8 mouse cellular contexts compared by ENCODE assay signal in genomic region chr9:77381565-77381964, GRCm38 (mm10). TPM values are rescaled to one million over a fixed set of nuclear protein-coding genes. Genes with fewer than 3 reads are reported as not detected.
A peak's percentile ranks its signal among the peaks of the same experiment; 100 is the strongest.
DNase-seq lines count a peak whose midpoint lies in the region; ATAC-seq and TF ChIP-seq lines count a peak whose summit lies in the region.

No protein-coding gene starts in this region.

- in situ Hi-C loops in ES-E14 (cut with MboI; ENCODE audit: low sequenced_read_pairs in 2 of 2, unreplicated experiment in 2 of 2) = no loop called here

- peak; percentile 57 for DNase-seq in CD4-positive, CD25-positive, alpha-beta regulatory T cell, adult 2 months (ENCODE audit: low read depth, low spot score)
- peak; percentile 49 for DNase-seq in ES-E14 (ENCODE audit: low read depth, low spot score)
- DNase-seq in cerebellum, adult 2 months = peak; percentile 32 to 65
- peak; percentile 40 to 72 for DNase-seq in frontal cortex, postnatal 14 days (ENCODE audit: low spot score in 2 of 2)
- DNase-seq in layer of hippocampus, adult 18-20 months (ENCODE audit: low spot score in 2 of 2) = peak; percentile 51 to 82
- DNase-seq in lung, postnatal 10 days = peak; percentile 80
- peak; percentile 78 for DNase-seq in right cerebral cortex, postnatal 4 days

- H3K27ac ChIP-seq in ES-E14 (ENCODE audit: insufficient read depth, low read depth, low read length, poor library complexity, severe bottlenecking) = no peak overlapping the region
- no peak overlapping the region for H3K27ac ChIP-seq in cerebellum, adult 2 months (ENCODE audit: insufficient read depth, low read length)

- no peak overlapping the region for H3K9ac ChIP-seq in ES-E14 (ENCODE audit: insufficient read depth, low read depth, low read length, poor library complexity, severe bottlenecking)

- 13% methylated on average over 5 of the region's 5 CpGs for WGBS in cerebellum, adult 2 months

- TF ChIP-seq CTCF in cerebellum, adult 2 months (IDR thresholded peaks at IDR 0.05; ENCODE audit: borderline replicate concordance, insufficient read depth, low read depth, low read length) = peak; percentile 77

- no peaks in the 10 kb centered on the region for H3K4me1 ChIP-seq in ES-E14 (ENCODE audit: control insufficient read depth in 2 of 2, insufficient read depth in 2 of 2, low read length in 2 of 2, poor library complexity in 1 of 2)
- no peaks in the 10 kb centered on the region for H3K4me1 ChIP-seq in cerebellum, adult 2 months (ENCODE audit: control insufficient read depth, insufficient read depth, low read length)

- no peak for ATAC-seq in CD4-positive, CD25-positive, alpha-beta regulatory T cell, adult 4 months

- TF ChIP-seq POLR2A in cerebellum, adult 2 months (IDR thresholded peaks at IDR 0.05; ENCODE audit: borderline replicate concordance, insufficient read depth, low read length) = no peak

- H3K27me3 ChIP-seq in cerebellum, adult 2 months (ENCODE audit: control insufficient read depth, insufficient read depth, low read length) = no peaks in the 10 kb centered on the region

- no peaks in the 10 kb centered on the region for H3K36me3 ChIP-seq in ES-E14 (ENCODE audit: control insufficient read depth, insufficient read depth, low read length, poor library complexity, severe bottlenecking)

- no peaks in the 10 kb centered on the region for H3K9me3 ChIP-seq in ES-E14 (ENCODE audit: control insufficient read depth, insufficient read depth, low read depth, low read length)

- no peak overlapping the region for H3K4me3 ChIP-seq in ES-E14 (ENCODE audit: insufficient read depth in 1 of 2, low read depth in 1 of 2, low read length in 2 of 2, poor library complexity in 1 of 2, severe bottlenecking in 1 of 2)
- no peak overlapping the region for H3K4me3 ChIP-seq in cerebellum, adult 2 months (replicated peaks; ENCODE audit: insufficient read depth, low read depth, low read length)

TF ChIP-seq in ES-E14, 5 proteins besides CTCF, POLR2A, EP300 and RAD21:
- TF ChIP-seq MAFK (IDR thresholded peaks at IDR 0.05; ENCODE audit: insufficient read depth, low read depth, low read length) (no peak), ZC3H11A (IDR thresholded peaks at IDR 0.05; ENCODE audit: borderline replicate concordance, low read depth, low read length) (peak; percentile 55; the same call in 1 of the 2 replicates), HCFC1 (IDR thresholded peaks at IDR 0.05; ENCODE audit: borderline replicate concordance, insufficient read depth, low read length) (no peak), ZNF384 (IDR thresholded peaks at IDR 0.05; ENCODE audit: low read depth, low read length) (no peak)

RNA-seq across cellular contexts. Expression of gene Mlip, which starts 28.8 kb away (rescaled TPM):
- polyA plus RNA-seq in CD4-positive, CD25-positive, alpha-beta regulatory T cell, adult 4 months (2017; shearing (Covaris generic)) = under 1 TPM in 1 of 2 experiments, not detected in 1; 0.15 TPM
- total RNA-seq in ES-E14 (2012; rRNA removed) = not detected in 2 replicates
- polyA plus RNA-seq in cerebellum, adult 2 months (2012; rRNA removed) = 3.9 and 4.6 TPM in 2 replicates
- total RNA-seq in layer of hippocampus, adult 18-20 months (2021) = 10 to 100 TPM; 47.7 to 51.7 TPM

Comparison
In these comparisons a context has a peak if more than half of its experiments do, and no peak if none do; other contexts are left out.
1. RNA of gene Mlip, which starts 28.8 kb away (total RNA-seq): 47.7 to 51.7 TPM in layer of hippocampus, adult 18-20 months; not detected in ES-E14; every median in the first group is over 10 times any median in the second.
2. Peak in every context shown above with its lines, with median percentiles within 50 percentile points of each other: DNase-seq.